Mouse (Mus musculus): Measurements from ENCODE around the gene Col28a1. TPM values are rescaled to one million over a fixed set of nuclear protein-coding genes. Genes with fewer than 3 reads are reported as not detected.
"Not testable (repeated sequence)": the region's sequence is repeated elsewhere in the genome, so short reads cannot be mapped to it uniquely, and the experiment has no call there.

Gene Col28a1
- total RNA-seq, 2 experiments from 2014 or later, result 1.0 to 1.1 TPM

GRCm38 (mm10) chr6:8048216-8048615 is 144.2 kb downstream of the Col28a1 start:
- DNase-seq (ENCODE audit: low spot score in 2 of 2), result no peak
- intact Hi-C loops (cut with DNase I), result loop anchor here (10.0 kb wide), 1 partner anchor 203 kb away; the partner anchor contains the start of gene C1galt1

- intact Hi-C loops (cut with DNase I), result loop anchor here (10.0 kb wide), 1 partner anchor 202 kb away; the partner anchor contains the start of gene C1galt1
- no peak for DNase-seq (ENCODE audit: low spot score in 2 of 2)
Observed at GRCm38 (mm10) chr6:8046446-8046845, 146.0 kb downstream of the Col28a1 start.

GRCm38 (mm10) chr6:8045825-8046224 is 146.6 kb downstream of the Col28a1 start:
- DNase-seq (ENCODE audit: low spot score in 2 of 2), result no peak
- intact Hi-C loops (cut with DNase I), result loop anchor here (10.0 kb wide), 1 partner anchor 201 kb away; the partner anchor contains the start of gene C1galt1

- intact Hi-C loops (cut with DNase I), result no loop called here
- no peak for DNase-seq (ENCODE audit: low spot score in 2 of 2)
Observed at GRCm38 (mm10) chr6:8028711-8029110, 163.7 kb downstream of the Col28a1 start.

DNA sequence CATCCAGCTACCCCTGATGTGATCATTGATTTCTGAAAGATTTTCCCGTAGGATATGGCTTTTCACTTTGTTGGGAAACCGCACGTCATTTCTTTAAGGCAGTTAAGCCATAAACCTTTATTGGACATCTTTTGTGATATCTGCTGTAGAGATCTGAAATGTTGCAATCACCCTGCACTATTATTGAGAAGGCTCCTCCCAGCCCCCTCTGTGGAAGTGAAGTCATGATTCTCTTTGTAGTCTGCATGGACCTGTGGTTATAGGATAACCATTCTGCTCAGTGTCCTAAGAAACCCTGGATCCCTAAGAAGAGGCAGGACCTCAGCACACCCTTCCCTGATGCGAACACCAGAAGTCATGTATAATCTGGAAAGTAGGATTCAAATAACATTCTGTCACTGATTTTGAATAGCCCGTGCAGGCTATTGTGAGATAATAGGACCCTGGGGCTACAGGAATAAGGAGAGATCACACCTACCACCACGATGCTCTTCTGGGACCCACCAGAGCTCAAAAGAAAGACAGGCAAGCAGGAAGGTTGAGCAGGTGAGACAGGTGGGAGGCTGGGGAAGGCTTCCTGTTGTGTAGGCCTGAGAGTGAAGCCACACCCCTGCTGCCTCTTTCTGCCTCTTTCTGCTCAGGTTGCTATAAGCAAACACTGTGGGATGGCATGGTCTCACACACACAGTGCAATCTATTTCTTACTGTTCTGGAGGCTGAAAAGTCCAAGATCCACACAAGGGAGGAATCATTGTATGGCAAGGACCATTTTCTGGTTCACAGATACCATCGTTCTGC is 166.9 kb downstream of the Col28a1 start:
- no peak for DNase-seq (ENCODE audit: low spot score in 2 of 2)
- intact Hi-C loops (cut with DNase I), result no loop called here

GRCm38 (mm10) chr6:8023527-8023926 is 168.9 kb downstream of the Col28a1 start:
- intact Hi-C loops (cut with DNase I), result no loop called here
- DNase-seq (ENCODE audit: low spot score in 2 of 2), result no peak

DNA sequence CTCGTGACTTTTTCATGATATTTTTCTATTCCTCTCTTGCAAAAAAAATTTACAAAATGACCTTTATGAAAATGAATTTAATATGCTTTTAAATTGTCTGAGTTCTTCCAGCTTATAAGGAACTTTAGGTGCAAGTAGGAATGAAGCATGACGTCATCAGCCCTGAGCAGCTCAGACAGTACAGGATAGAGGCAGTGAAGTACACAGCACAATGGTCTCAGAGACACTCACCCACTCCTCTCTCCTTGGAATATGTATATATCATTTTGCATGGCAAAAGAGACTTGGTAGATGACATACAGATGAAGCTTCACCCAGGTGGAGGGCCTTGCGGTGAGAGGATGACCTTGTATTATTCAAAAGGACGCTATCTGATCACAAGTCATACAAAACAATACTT is 197.7 kb downstream of the Col28a1 start:
- no peak for DNase-seq (ENCODE audit: low spot score in 2 of 2)
- intact Hi-C loops (cut with DNase I), result no loop called here

- intact Hi-C loops (cut with DNase I), result loop anchor here (5.0 kb wide), 1 partner anchor 251 kb away; no protein-coding TSS in a partner anchor
- DNase-seq (ENCODE audit: low spot score in 2 of 2), result no peak
Observed at GRCm38 (mm10) chr6:7983646-7983979, 208.8 kb downstream of the Col28a1 start.

DNA sequence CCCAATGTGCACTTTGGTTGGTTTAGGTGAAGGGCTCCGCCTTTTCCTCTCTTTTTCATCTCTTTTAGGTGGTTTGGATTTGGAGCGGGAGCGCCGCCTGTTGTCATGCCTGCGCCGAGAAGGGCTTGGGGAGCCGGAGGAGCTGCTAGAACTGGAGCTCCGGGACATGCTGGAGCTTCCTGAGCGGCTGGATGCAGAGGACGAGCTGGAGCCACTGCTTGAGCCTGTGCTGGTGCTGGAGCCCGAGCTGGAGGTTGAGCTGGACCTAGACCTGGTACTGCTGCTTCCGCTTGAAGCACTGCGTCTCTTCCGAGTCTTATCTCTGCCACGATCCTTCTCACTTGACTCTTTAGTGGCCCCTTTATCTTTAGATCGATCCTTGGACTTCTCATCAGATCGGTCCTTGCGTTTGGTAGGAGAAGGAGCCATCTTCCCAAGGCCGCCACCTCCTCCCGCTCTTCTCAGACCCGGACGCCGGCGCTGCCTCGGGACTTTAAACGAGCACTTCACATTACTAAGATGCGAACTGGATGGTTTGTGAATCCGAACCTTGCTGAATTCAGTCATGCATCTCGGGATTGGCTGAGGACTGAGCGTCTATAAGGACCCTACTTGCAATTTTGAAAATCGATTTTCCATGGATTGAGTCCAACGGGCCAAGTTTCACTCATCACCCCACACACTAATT is 209.3 kb downstream of the Col28a1 start:
- intact Hi-C loops (cut with DNase I), result loop anchor here (5.0 kb wide), 1 partner anchor 251 kb away; no protein-coding TSS in a partner anchor
- DNase-seq (ENCODE audit: low spot score in 2 of 2), result not testable (repeated sequence)

DNA sequence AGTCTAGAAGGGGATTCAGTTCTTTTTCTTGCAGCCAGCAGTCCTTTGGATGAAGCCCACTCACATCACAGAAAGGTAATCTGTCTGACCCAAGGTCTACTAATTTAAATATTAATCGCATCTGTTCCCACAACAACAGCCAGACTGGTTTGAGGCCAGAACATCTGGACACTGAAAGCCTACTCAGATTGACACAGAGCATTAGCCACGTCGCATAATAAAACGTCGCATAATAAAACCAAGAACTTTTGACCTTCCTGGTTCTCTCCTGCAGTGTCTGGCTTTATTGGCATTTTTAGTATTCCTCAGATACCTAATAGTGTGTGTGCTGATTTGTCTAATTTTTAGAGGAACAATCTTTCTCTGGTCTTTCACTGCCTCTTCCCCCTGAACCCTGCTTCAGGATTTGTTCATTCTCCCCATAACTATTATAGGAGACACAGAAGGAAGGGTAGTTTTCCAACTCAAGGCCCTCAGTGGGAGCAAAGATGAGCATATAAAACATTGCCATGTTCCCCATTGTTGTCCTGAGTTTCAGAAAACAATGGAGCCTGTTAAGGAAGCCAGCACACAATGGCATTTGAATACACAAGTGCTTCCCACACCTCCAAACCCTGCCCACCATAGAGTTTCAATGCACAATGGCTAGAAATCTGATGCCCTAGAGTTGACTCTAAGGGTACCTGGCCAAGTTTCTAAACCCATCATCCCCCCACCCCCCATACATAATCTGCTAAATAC is 221.2 kb downstream of the Col28a1 start:
- DNase-seq (ENCODE audit: low spot score in 2 of 2), result no peak
- intact Hi-C loops (cut with DNase I), result no loop called here

DNA sequence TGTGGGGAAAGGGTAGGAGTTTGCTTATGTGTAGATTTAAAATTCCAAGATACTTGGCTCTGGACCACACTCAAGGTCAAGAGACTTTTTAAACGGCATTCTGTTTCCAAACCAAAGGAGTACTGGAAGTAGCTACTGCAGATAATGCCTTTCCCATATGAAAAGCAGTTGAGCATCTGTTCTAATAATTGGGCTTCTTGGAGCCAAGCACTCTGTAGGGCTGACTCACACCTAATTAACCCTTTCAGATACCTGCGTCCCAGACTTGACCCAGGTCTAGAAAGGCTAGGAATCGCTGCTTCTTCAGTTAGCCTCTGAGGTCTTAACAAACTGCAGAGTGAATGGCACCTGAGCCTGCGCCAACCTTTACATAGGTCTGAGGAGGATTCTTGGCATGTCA is 223.0 kb downstream of the Col28a1 start:
- intact Hi-C loops (cut with DNase I), result no loop called here

DNA sequence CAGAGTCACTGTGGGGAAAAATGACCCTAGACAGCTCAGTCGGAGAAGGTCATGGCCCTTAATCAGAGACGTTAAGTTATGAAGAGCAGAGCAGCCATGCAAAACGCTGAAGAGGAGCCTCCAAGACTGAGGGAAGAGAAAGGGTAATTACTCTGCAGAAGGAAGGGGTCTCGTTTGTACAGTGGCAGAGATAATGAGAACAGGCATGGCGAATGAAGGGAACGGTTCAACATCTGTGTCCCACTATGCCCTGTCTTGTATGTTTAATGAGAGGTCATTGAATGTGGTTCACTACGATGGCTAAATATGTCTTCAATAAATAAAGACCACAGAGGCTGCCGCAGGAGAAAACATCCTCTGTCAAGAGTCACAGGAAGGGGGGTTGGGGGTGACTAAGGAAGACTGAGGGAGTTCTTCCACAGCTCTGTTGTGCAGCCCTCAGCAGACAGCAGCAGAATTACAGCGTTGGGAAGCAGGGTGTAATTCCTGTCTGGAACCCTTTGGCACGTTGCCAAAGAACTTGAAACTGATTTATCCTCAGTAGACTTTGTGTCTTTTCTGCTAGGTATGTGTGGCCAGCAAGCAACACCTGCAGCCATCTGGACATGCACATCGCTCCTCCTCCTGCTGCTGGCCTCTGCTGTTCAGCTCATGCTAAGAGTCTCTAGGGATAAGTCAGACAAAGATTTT is 226.4 kb downstream of the Col28a1 start:
- peak in 1 of 2 experiments; percentile 14 for DNase-seq (ENCODE audit: low spot score in 2 of 2)
- intact Hi-C loops (cut with DNase I), result no loop called here

More for the DNA sequence above, 223.0 kb downstream of the Col28a1 start:
- no peak for DNase-seq (ENCODE audit: low spot score in 2 of 2)

DNA sequence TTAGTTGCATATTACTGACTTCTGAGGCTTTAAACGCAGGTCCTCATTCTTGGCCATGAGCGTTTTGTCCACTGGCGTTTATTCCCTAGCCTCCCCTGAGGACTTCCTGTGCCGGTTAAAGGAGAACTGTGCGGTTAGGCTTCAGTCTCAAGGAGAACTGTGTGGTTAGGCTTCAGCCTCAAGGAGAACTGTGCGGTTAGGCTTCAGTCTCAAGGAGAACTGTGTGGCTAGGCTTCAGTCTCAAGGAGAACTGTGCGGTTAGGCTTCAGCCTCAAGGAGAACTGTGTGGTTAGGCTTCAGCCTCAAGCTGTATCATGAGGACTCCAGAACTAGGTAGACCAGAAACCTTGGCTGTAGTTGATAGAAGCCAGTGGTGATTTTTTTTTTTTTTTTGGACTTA is 229.7 kb downstream of the Col28a1 start:
- intact Hi-C loops (cut with DNase I), result no loop called here
- no peak for DNase-seq (ENCODE audit: low spot score in 2 of 2)

- no peak for DNase-seq (ENCODE audit: low spot score in 2 of 2)
- intact Hi-C loops (cut with DNase I), result no loop called here
Observed at GRCm38 (mm10) chr6:7952208-7952607, 240.2 kb downstream of the Col28a1 start.

GRCm38 (mm10) chr6:7951778-7952177 is 240.6 kb downstream of the Col28a1 start:
- intact Hi-C loops (cut with DNase I), result no loop called here
- no peak for DNase-seq (ENCODE audit: low spot score in 2 of 2)

Other genes with a start within 250 kb of the Col28a1 start
- gene Mios, start 16.6 kb upstream of the Col28a1 start, total RNA-seq (2021), result 10 to 100 TPM; 22.1 to 24.3 TPM
- gene Rpa3, start 66.6 kb upstream of the Col28a1 start, total RNA-seq (2021), result 10 to 100 TPM; 15.0 to 16.6 TPM
- gene Umad1, start 66.7 kb upstream of the Col28a1 start, total RNA-seq (2021), result 10 to 100 TPM; 32.6 to 33.5 TPM
- 1 to 10 TPM; 2.7 to 7.7 TPM for gene Gm45062, start 66.8 kb upstream of the Col28a1 start, total RNA-seq (2021)

Data from left cerebral cortex, postnatal 14 days (tissue).